Mouse (Mus musculus): ENCODE measurements around the gene Rhbdf1.

Rhbdf1 gene

DNA sequence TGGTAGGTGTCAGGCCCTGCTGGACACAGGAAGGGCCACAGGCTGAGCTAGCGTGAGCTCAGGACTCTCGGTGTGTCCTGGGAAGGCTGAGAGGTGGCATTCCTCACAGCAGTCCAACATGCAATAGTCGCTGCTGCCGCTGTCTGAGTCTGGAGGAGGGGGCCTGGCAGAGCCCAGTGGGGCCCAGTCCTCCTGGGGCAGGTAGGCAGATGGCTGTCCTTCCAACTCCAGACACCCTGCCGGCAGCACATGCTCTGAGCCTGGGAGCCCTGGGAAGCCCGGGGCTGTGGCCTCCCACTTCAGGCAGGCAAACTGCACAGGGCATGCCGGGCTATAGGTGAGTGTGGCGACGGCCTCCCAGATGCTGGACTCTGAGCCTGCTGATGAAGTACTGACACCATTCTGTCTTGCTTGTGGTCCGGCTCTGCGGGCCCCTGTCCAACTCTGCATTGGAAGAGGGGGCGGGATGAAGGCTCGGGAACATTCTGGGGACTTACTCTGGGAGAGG lies 31.4 kb downstream of the Rhbdf1 start:
- DNase-seq (ENCODE audit: low read depth, low spot score) = no peak

- no peak for DNase-seq (ENCODE audit: low read depth, low spot score)
These were observed 32.0 kb downstream of the Rhbdf1 start for GRCm38 (mm10) chr11:32190119-32190518.

DNA sequence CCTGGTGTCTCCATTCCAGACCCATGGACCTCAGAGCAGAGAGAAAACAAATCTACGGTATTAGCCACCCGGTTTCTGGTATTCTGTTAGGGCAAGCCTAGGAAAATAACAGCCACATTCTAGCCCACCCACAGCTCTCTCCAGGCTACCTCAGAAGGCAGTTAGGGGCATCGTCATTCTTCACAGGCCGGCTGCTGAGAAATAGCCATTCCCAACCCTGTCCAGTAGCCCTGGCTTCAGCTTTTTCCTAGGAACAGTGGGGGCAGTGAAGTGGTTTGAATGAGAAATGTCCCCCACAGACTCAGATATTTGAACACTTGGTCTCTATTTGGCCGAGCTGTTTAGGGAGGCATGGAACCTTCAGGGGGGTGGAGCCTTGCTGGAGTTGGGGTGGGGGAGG lies 32.7 kb downstream of the Rhbdf1 start:
- DNase-seq (ENCODE audit: low read depth, low spot score) = no peak

- no peak for DNase-seq (ENCODE audit: low read depth, low spot score)
These were observed 33.2 kb downstream of the Rhbdf1 start for GRCm38 (mm10) chr11:32188881-32189280.

DNA sequence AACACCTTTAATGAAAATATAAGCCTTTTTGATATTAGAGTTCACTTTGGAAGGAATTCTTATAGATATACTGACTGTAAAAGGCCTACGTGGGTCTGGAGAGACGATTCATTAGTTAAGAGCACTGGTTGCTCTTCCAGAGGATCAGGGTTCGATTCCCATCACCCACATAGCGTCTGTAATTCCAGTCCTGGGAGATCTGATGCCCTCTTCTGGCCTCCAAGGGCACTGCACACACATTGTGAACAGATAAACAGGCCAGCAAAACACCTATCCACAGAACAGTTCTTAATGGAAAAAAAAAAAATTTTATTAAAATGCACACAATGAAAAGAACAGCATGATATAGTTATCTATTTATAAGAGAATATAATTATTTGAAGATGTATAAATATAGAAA lies 34.8 kb downstream of the Rhbdf1 start:
- peak; percentile 60 for DNase-seq (ENCODE audit: low read depth, low spot score)

- DNase-seq (ENCODE audit: low read depth, low spot score) = no peak
These were observed 36.1 kb downstream of the Rhbdf1 start for GRCm38 (mm10) chr11:32186031-32186430.

DNA sequence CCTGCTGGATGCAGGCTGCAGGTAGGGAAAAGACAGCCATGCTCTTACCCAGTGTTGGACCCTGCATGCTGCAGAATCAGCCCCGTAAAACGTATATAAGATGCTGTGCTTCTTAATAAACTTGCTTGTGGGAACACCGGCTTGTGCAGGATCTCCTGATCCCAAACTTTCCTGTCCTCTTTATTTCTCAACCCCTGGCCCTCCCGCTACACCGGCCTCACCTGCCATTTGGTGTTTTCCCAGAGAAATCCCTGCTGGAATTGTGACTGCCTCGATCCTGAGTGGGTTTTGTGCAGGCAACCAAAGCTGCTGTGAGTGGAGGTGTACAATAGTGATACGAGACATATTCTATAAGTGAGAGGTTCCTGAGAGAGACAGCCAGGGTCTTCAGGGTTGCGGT lies 37.6 kb downstream of the Rhbdf1 start:
- DNase-seq (ENCODE audit: low read depth, low spot score) = no peak

DNA sequence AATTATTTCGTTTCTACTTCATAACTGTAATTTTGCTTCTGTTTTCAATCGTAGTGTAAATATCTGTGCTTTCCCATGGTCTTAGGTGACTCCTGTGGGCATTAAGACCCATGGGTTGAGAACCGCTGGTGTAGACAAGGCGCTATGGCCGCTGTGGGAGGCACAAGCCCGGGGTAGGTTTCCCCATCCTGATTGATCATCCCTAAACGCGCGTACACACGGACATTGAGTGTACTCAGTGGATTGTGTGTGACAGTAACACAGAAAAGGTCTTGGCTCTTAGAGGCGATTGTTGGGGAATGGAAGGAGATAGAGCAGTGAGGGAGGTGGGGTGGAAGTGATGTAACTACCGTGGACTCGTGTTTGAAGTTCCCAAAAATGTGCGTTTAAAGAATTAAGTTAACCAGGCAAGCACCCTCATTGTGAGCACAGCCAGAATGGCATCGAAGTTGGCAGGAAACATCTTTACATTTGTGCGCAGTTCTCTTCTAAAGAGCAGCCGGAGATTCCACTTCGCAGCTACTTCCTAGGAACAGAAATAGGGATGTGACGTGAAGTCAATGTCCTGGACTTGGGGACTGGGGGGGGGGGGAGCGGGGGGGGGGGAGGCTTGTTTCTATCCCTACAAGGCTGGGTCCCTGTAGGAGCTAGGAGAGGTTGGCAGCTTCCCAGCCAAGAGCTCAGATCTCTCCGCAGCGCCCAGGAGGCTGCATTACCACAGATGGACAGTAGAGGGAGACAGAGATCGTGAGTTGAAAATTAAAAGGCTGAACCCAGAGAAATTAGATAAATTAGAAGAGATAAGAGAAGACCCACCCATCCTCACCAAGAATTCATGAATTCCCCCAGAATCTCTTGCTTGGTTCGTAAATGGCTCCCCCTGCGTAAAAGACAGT lies 39.9 kb downstream of the Rhbdf1 start:
- DNase-seq (ENCODE audit: low read depth, low spot score) = peak; percentile 72

DNA sequence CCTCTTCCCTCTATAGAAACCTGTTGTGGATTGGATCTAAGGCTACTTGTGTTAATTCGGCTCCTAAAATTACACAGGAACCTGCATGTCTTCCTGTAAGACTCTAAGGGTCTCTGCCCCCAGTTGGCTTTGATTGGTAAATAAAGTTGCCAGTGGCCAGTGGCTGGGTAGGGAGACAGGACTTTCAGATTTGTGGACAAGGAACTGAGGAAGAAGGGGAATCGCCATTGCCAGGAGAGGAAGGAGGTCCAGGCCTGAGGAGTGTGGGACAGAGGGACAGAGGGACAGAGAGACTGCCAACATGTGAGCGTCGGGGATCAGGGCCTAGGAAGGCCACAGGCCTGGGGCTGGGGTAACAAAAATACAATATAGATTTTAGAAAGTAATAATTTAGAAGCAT lies 40.9 kb downstream of the Rhbdf1 start:
- no peak for DNase-seq (ENCODE audit: low read depth, low spot score)

DNA sequence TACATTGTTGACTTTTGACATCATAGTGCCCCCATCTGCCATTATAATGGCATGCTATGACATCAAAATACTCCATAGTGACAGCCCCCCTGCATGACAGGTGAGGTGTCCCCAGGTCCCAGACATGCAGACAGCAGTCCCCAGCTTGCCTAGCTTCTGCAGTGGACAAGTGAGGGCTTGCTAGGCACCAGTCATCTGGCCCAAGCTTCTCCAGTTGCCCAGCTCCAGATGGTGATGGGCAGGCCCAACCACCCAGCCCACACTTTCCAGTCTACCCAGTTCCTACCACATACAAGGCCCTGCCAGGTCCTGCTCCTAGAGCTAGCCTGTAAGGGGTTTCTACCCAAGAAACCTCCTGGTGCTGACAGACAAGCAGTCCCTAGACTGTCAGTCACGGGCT lies 43.6 kb downstream of the Rhbdf1 start:
- DNase-seq (ENCODE audit: low read depth, low spot score) = no peak

DNA sequence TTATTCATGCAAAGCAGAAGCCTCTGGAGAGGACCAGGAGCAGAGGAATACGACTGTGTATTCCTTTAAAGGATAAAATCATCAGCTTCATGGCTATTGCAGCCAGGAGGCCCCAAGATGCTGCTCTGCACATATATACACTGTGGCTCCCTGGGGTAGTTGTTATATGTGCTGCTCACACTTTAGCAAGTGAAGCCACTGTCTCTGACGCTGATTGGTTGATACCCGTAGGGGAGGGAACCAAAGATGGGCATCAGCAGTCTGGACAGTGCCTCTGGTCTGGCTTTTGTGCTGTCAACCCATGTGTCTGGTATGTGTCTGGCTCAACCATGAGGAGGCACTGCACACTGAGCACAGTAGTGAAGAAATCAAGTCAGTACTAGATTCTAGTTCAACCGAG lies 55.4 kb downstream of the Rhbdf1 start:
- no peak for DNase-seq (ENCODE audit: low read depth, low spot score)

DNA sequence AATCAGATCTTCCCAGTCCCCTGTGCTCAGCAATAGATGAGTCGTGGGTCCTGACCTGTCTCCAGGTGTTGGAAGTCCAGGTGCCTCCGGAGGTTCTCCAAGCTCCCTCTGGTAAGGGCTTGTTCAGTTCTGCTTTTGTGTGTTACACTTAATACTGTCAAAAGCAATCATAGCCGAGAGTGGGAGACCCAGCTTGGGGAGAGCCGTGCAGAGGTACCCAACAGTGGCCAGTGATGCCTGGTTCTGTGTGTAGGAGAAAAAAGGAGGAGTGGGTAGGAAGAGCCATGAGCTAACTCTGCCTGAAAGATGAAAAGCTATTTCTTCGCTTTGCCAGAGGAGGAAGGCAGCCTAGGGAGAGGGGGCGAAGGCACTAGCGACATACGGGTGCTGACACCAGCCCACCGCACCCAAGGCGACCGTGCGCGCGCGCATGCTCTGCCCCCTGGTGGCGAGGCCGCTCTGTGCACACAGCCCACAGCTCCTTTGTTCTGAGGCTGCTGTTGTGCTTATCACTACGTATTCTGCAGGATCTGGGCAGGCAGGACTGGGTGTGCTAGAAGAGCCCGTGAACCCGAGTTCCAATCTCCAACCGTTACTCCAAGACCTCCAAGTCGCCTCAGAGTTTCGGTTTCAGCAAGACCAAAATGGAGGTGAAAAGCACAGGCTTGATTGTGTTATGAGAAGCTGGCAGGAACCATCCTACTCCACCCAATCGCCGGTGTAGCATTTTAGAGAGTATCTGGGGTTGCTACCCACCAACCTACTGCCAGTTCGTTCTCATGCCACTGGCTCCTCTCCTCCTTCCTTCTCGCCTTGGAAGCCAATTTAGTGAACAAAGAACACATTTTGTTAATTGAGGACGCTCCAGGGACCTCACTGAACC lies 59.9 kb downstream of the Rhbdf1 start:
- DNase-seq (ENCODE audit: low read depth, low spot score) = peak; percentile 88

GRCm38 (mm10) chr11:32161500-32161899 lies 60.6 kb downstream of the Rhbdf1 start:
- DNase-seq (ENCODE audit: low read depth, low spot score) = peak; percentile 47

DNA sequence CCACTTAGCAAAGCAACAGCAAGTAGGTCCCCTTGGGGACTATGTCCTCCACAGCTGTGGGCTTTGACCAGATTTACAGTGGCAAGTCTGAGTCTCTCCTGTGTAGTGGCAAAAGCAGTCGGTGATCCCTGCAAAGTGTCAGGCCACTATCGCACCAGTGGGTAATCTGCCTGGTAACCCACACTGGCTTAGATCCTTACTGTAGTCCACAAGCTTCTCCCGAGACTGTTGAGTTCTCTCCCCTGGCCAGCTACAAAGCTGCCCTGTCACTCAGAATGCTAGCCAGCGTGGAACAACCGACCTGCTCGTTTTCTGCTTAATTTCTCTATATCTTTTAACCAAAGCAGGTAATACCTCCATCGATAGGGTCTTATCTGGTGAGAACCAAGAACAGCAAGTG lies 61.8 kb downstream of the Rhbdf1 start:
- no peak for DNase-seq (ENCODE audit: low read depth, low spot score)
